Mouse (Mus musculus) urinary bladder, postnatal 4 days (tissue): ENCODE data around the gene Cbln4.
A peak's percentile ranks its signal among the peaks of the same experiment; 100 is the strongest.

Experiments used
- DNase-seq, 2 experiments: peaks; one replicate each; pipeline ENCODE4 v3.0.0; 2021 to 2022; ENCODE audit warnings: low spot score in 2 of 2

Gene Cbln4

GRCm38 (mm10) chr2:172043235-172043610, at the start of gene Cbln4:
Gene Cbln4, minus strand, starts transcription at chr2:172043466.
- no peak for DNase-seq

GRCm38 (mm10) chr2:172078596-172078995, 35.3 kb upstream of the Cbln4 start:
- no peak for DNase-seq

GRCm38 (mm10) chr2:172076295-172076694, 33.0 kb upstream of the Cbln4 start:
- DNase-seq: no peak

- DNase-seq: no peak
Measured at GRCm38 (mm10) chr2:172062876-172063275, 19.6 kb upstream of the Cbln4 start.

- no peak for DNase-seq
Measured at GRCm38 (mm10) chr2:172059747-172060146, 16.5 kb upstream of the Cbln4 start.

- DNase-seq: no peak
Measured at GRCm38 (mm10) chr2:172058936-172059665, 15.8 kb upstream of the Cbln4 start.

- DNase-seq: peak in 1 of 2 experiments; percentile 37
Measured at GRCm38 (mm10) chr2:172046002-172046401, 2.7 kb upstream of the Cbln4 start.

GRCm38 (mm10) chr2:172042607-172043234, 545 bp downstream of the Cbln4 start:
- no peak for DNase-seq

GRCm38 (mm10) chr2:172042125-172042524, 1.1 kb downstream of the Cbln4 start:
- peak; percentile 77 to 85 for DNase-seq

GRCm38 (mm10) chr2:172040859-172041258, 2.4 kb downstream of the Cbln4 start:
- DNase-seq: no peak

GRCm38 (mm10) chr2:172039601-172040000, 3.7 kb downstream of the Cbln4 start:
- DNase-seq: no peak

- no peak for DNase-seq
Measured at GRCm38 (mm10) chr2:172034281-172034680, 9.0 kb downstream of the Cbln4 start.

GRCm38 (mm10) chr2:172025459-172026130, 17.7 kb downstream of the Cbln4 start:
- no peak for DNase-seq

GRCm38 (mm10) chr2:172006726-172007125, 36.5 kb downstream of the Cbln4 start:
- DNase-seq: no peak

GRCm38 (mm10) chr2:172005970-172006369, 37.3 kb downstream of the Cbln4 start:
- peak in 1 of 2 experiments; percentile 45 for DNase-seq

GRCm38 (mm10) chr2:172004029-172004984, 39.0 kb downstream of the Cbln4 start:
- no peak for DNase-seq

GRCm38 (mm10) chr2:171996979-171997686, 46.1 kb downstream of the Cbln4 start:
- DNase-seq: no peak

- no peak for DNase-seq
Measured at GRCm38 (mm10) chr2:171994861-171995260, 48.4 kb downstream of the Cbln4 start.

- DNase-seq: no peak
Measured at GRCm38 (mm10) chr2:171994240-171994639, 49.0 kb downstream of the Cbln4 start.

GRCm38 (mm10) chr2:171986686-171987085, 56.6 kb downstream of the Cbln4 start:
- DNase-seq: no peak
